Mouse (Mus musculus) gastrocnemius, adult 18-20 months (tissue): ENCODE results near the gene Rnase11. TPM values are rescaled to one million over a fixed set of nuclear protein-coding genes. Genes with fewer than 3 reads are reported as not detected.
"Not testable (repeated sequence)": the region's sequence is repeated elsewhere in the genome, so short reads cannot be mapped to it uniquely, and the experiment has no call there.

Experiments used
- DNase-seq: peaks from one replicate; pipeline ENCODE4 v3.0.0; 2021; ENCODE audit warnings: low spot score
- total RNA-seq, 2 experiments: library from RNA; stranded (reverse); gene quantifications; 2 replicates each; pipeline ENCODE4 v1.2.3; 2021

The Rnase11 gene
- total RNA-seq, 2 experiments from 2014 or later: not detected

- DNase-seq: no peak
Observed at GRCm38 (mm10) chr14:51015780-51016179, 34.2 kb downstream of the Rnase11 start.

GRCm38 (mm10) chr14:51014724-51015123 lies 35.2 kb downstream of the Rnase11 start:
- DNase-seq: not testable (repeated sequence)

GRCm38 (mm10) chr14:51009572-51009971 lies 40.4 kb downstream of the Rnase11 start:
- DNase-seq: no peak

- DNase-seq: no peak
Observed at GRCm38 (mm10) chr14:51008781-51009180, 41.2 kb downstream of the Rnase11 start.

- DNase-seq: peak; percentile 58
Observed at GRCm38 (mm10) chr14:51007914-51008713, 41.8 kb downstream of the Rnase11 start.

GRCm38 (mm10) chr14:51007152-51007801 lies 42.7 kb downstream of the Rnase11 start, which contains the start of gene Rnase10:
Gene Rnase10, plus strand, starts transcription at chr14:51007751.
- no peak for DNase-seq

Other genes with a start within 250 kb of the Rnase11 start
- under 1 TPM in 1 of 2 experiments, not detected in 1; 0.40 TPM for gene Ccnb1ip1, start 242.4 kb downstream of the Rnase11 start, total RNA-seq
- 1 to 10 TPM; 8.6 to 9.5 TPM for gene Parp2, start 242.3 kb downstream of the Rnase11 start, total RNA-seq
- gene Tep1, start 179.6 kb downstream of the Rnase11 start, total RNA-seq: 1 to 10 TPM; 6.5 to 9.0 TPM
- gene Klhl33, start 152.7 kb downstream of the Rnase11 start, total RNA-seq: 100 to 1,000 TPM in 1 of 2 experiments, 10 to 100 TPM in 1; 56.5 to 114 TPM
- 10 to 100 TPM; 45.9 to 47.5 TPM for gene Osgep, start 125.3 kb downstream of the Rnase11 start, total RNA-seq
- gene Apex1, start 125.2 kb downstream of the Rnase11 start, total RNA-seq: 10 to 100 TPM; 29.1 to 29.2 TPM
- 10 to 100 TPM; 16.1 to 16.7 TPM for gene Pip4p1, start 119.3 kb downstream of the Rnase11 start, total RNA-seq
- gene Pnp, start 119.1 kb downstream of the Rnase11 start, total RNA-seq: 1 to 10 TPM; 3.3 to 4.5 TPM
- 1 to 10 TPM; 2.2 to 6.2 TPM for gene Gm49342, start 105.6 kb downstream of the Rnase11 start, total RNA-seq
- gene Pnp2, start 94.2 kb downstream of the Rnase11 start, total RNA-seq: under 1 TPM in 1 of 2 experiments, not detected in 1; 0.24 TPM
- not detected for gene Rnase10, start 42.4 kb downstream of the Rnase11 start, total RNA-seq
- gene Rnase9, start 8.3 kb downstream of the Rnase11 start, total RNA-seq: not detected
- not detected for gene Rnase12, start 7.5 kb upstream of the Rnase11 start, total RNA-seq
- gene Olfr750, start 24.3 kb upstream of the Rnase11 start, total RNA-seq: not detected
- gene Rnase4, start 40.9 kb upstream of the Rnase11 start, total RNA-seq: 10 to 100 TPM; 25.0 to 30.1 TPM
- gene Ang, start 41.0 kb upstream of the Rnase11 start, total RNA-seq: 1 to 10 TPM; 3.0 to 4.1 TPM
- gene Eddm3b, start 64.3 kb upstream of the Rnase11 start, total RNA-seq: not detected
- under 1 TPM in 1 of 2 experiments, not detected in 1; 0.21 TPM for gene Rnase6, start 73.7 kb upstream of the Rnase11 start, total RNA-seq
- under 1 TPM in 1 of 2 experiments, not detected in 1; 0.39 TPM for gene Rnase1, start 96.6 kb upstream of the Rnase11 start, total RNA-seq
- gene Rnase2b, start 112.1 kb upstream of the Rnase11 start, total RNA-seq: not detected
- gene Ang2, start 149.0 kb upstream of the Rnase11 start, total RNA-seq: not detected
- not detected for gene Ear14, start 153.2 kb upstream of the Rnase11 start, total RNA-seq
- gene Rnase2a, start 205.9 kb upstream of the Rnase11 start, total RNA-seq: 1 to 10 TPM; 3.2 to 3.4 TPM